Mouse (Mus musculus): ENCODE results near the gene Trim46. TPM values are rescaled to one million over a fixed set of nuclear protein-coding genes. Genes with fewer than 3 reads are reported as not detected.

The Trim46 gene
- polyA plus RNA-seq, 2 experiments = 0.05 to 0.29 TPM

DNA sequence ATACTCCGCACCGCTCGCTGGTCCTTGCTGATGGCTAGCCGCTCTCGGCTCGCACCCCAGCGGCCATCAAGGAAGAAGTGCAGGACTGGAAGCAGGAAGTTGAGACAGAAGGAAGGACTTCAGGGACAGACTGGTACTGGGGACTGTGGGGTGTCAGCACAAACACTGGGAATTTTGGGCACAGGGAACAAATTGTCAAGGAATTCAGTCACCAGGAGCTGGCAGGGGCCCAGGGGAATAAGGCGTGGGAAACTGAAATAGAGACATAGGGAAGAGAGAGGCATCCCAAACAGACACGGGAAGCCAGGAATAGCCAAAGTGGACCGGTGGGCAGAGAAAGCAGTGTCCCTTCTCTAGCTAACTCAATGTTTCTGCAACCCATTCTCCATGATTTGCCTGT lies 9.6 kb downstream of the Trim46 start:
- Histone ChIP-seq H3K4me1 (replicated peaks; ENCODE audit: control insufficient read depth in 2 of 2, insufficient read depth in 2 of 2, low read length in 1 of 2) (no peaks in the 10 kb centered on the region), H3K9me3 (ENCODE audit: control insufficient read depth, low read length) (no peaks in the 10 kb centered on the region), H3K4me3 (ENCODE audit: insufficient read depth in 1 of 2, low read depth in 2 of 2, low read length in 2 of 2) (no peak overlapping the region), H3K4me2 (ENCODE audit: low read depth) (no peak overlapping the region), H3K9ac (replicated peaks) (no peak overlapping the region), H3K36me3 (replicated peaks; ENCODE audit: control insufficient read depth, insufficient read depth, low read depth) (no peaks in the 10 kb centered on the region), H3K27me3 (ENCODE audit: control insufficient read depth, insufficient read depth, low read length) (no peaks in the 10 kb centered on the region), H3K27ac (no peak overlapping the region)
- no peak for TF ChIP-seq EP300 (IDR thresholded peaks at IDR 0.05; ENCODE audit: low read depth)
- TF ChIP-seq CTCF (IDR thresholded peaks at IDR 0.05; ENCODE audit: low read depth) = no peak
- DNase-seq (ENCODE audit: low read depth in 3 of 3, low spot score in 3 of 3) (no peak), ATAC-seq (ENCODE audit: insufficient read depth) (no peak)
- WGBS (ENCODE audit: insufficient replicate concordance) = 78% methylated on average over 10 of the region's 10 CpGs

DNA sequence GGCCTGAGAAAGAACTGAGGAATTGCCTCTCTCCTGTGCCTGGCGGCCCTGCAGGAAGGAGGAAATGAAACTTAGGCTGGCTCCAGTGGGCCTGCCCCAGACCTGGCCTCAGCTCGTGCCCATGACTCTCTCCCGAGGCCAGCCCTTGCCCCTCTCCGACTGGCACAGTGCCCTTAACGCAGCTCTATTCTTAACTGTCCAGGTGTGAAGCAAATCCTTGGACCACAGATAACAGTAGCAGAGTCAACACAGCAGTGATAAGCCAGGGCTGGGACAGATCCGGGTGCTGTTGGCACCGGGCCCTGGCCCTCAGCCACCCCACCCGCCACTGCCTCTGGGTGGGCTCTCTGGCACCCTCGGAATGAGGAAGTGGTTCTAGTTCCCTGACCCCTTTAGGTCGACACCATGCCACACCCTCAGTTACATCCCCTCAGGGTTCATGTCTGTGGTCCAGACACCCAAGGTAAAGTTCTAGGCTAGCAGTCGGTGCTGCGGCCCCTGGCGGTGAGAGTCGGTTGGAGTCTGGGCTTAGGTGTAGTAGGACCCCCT lies 12.5 kb downstream of the Trim46 start:
- H3K36me3 ChIP-seq (replicated peaks; ENCODE audit: control insufficient read depth, insufficient read depth, low read depth) = no peaks in the 10 kb centered on the region
- H3K9ac ChIP-seq (replicated peaks) = no peak overlapping the region
- no peak for DNase-seq (ENCODE audit: low read depth in 3 of 3, low spot score in 3 of 3)
- no peak for TF ChIP-seq CTCF (IDR thresholded peaks at IDR 0.05; ENCODE audit: low read depth)
- TF ChIP-seq EP300 (IDR thresholded peaks at IDR 0.05; ENCODE audit: low read depth) = no peak
- no peak overlapping the region for H3K27ac ChIP-seq
- ATAC-seq (ENCODE audit: insufficient read depth) = no peak
- peaks cover 7% of the 10 kb centered on the region; the same call in 1 of the 2 replicates for H3K27me3 ChIP-seq (ENCODE audit: control insufficient read depth, insufficient read depth, low read length)
- H3K4me2 ChIP-seq (ENCODE audit: low read depth) = no peak overlapping the region
- H3K4me3 ChIP-seq (ENCODE audit: insufficient read depth in 1 of 2, low read depth in 2 of 2, low read length in 2 of 2) = no peak overlapping the region
- H3K9me3 ChIP-seq (ENCODE audit: control insufficient read depth, low read length) = no peaks in the 10 kb centered on the region
- WGBS (ENCODE audit: insufficient replicate concordance) = 40% methylated on average over 14 of the region's 14 CpGs
- no peaks in the 10 kb centered on the region for H3K4me1 ChIP-seq (replicated peaks; ENCODE audit: control insufficient read depth in 2 of 2, insufficient read depth in 2 of 2, low read length in 1 of 2)

DNA sequence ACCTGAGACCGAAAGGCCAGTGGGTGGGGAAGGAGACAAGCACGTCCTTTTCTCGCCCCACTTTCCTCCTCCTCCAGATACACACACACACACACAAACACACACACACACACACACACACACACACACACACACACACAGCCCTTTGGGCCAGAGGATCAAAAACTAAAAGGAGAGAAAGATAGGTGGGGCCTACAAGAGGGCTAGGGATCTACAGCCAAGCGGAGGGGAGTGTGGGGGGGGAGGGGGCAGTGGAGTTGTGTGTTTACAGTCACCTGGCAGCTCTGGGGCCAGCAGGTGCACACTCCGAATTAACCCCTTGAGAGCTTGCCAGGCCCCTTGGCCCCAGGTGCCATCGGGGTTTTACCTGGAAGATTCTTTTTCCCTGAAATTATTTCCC lies 13.5 kb downstream of the Trim46 start:
- no peak overlapping the region for H3K27ac ChIP-seq
- peaks cover 0 to 4% of the 10 kb centered on the region in 2 experiments; a peak in 1 of 4 replicates for H3K4me1 ChIP-seq (replicated peaks; ENCODE audit: control insufficient read depth in 2 of 2, insufficient read depth in 2 of 2, low read length in 1 of 2)
- H3K4me3 ChIP-seq (ENCODE audit: insufficient read depth in 1 of 2, low read depth in 2 of 2, low read length in 2 of 2) = no peak overlapping the region
- no peaks in the 10 kb centered on the region for H3K36me3 ChIP-seq (replicated peaks; ENCODE audit: control insufficient read depth, insufficient read depth, low read depth)
- 64% methylated on average over 6 of the region's 6 CpGs for WGBS (ENCODE audit: insufficient replicate concordance)
- peaks cover 11% of the 10 kb centered on the region for H3K27me3 ChIP-seq (ENCODE audit: control insufficient read depth, insufficient read depth, low read length)
- ATAC-seq (ENCODE audit: insufficient read depth) (no peak), DNase-seq (ENCODE audit: low read depth in 3 of 3, low spot score in 3 of 3) (no peak)
- H3K9me3 ChIP-seq (ENCODE audit: control insufficient read depth, low read length) = no peaks in the 10 kb centered on the region
- H3K9ac ChIP-seq (replicated peaks) = no peak overlapping the region
- TF ChIP-seq EP300 (IDR thresholded peaks at IDR 0.05; ENCODE audit: low read depth) = no peak
- no peak for TF ChIP-seq CTCF (IDR thresholded peaks at IDR 0.05; ENCODE audit: low read depth)
- no peak overlapping the region for H3K4me2 ChIP-seq (ENCODE audit: low read depth)

DNA sequence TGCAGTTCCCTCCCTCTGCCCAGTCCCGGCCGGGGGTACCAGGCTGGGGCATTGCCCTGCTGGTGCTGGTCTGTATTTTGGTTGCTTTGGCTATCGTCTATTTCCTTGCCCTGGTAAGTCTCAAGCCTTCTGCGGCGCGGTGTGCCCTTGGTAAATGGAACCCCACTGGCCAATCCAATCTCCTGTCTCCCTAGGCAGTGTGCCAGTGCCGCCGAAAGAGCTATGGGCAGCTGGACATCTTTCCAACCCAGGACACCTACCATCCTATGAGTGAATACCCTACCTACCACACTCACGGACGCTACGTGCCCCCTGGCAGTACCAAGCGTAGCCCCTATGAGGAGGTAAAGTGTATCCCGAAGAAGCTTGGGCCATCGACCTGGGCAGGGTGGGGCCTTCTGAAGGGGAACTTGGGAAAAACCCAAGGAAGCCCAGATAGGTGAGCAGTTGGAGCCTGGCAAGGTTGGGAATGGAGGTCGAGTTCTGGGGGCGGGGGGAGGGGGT lies 14.3 kb downstream of the Trim46 start:
- ATAC-seq (ENCODE audit: insufficient read depth) (no peak), DNase-seq (ENCODE audit: low read depth in 3 of 3, low spot score in 3 of 3) (no peak)
- Histone ChIP-seq H3K4me2 (ENCODE audit: low read depth) (no peak overlapping the region), H3K9me3 (ENCODE audit: control insufficient read depth, low read length) (no peaks in the 10 kb centered on the region), H3K4me1 (replicated peaks; ENCODE audit: control insufficient read depth in 2 of 2, insufficient read depth in 2 of 2, low read length in 1 of 2) (peaks cover 0 to 5% of the 10 kb centered on the region in 2 experiments; a peak in 1 of 4 replicates), H3K27ac (no peak overlapping the region), H3K9ac (replicated peaks) (no peak overlapping the region), H3K27me3 (ENCODE audit: control insufficient read depth, insufficient read depth, low read length) (peaks cover 19% of the 10 kb centered on the region), H3K4me3 (ENCODE audit: insufficient read depth in 1 of 2, low read depth in 2 of 2, low read length in 2 of 2) (no peak overlapping the region), H3K36me3 (replicated peaks; ENCODE audit: control insufficient read depth, insufficient read depth, low read depth) (no peaks in the 10 kb centered on the region)
- 57% methylated on average over 16 of the region's 16 CpGs for WGBS (ENCODE audit: insufficient replicate concordance)
- TF ChIP-seq CTCF (IDR thresholded peaks at IDR 0.05; ENCODE audit: low read depth) (no peak), EP300 (IDR thresholded peaks at IDR 0.05; ENCODE audit: low read depth) (no peak)

DNA sequence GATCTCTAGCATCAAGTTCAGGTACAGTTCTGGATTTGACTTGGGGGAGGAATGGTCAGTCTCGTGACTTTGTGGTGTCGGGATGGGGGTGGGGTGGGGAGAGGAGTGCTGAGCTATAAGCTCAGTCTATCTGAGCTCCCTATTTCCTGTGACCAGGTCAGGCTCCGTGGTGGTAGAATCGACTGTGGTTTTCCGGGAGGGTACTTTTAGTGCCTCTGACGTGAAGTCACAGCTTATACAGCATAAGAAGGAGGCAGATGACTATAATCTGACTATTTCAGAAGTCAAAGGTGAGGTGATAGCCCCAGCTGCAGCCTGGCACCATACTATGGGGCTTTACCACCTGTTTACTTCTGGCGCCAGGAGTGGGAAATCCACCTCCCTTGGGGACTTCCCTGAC lies 14.8 kb downstream of the Trim46 start:
- H3K4me2 ChIP-seq (ENCODE audit: low read depth) = no peak overlapping the region
- H3K4me1 ChIP-seq (replicated peaks; ENCODE audit: control insufficient read depth in 2 of 2, insufficient read depth in 2 of 2, low read length in 1 of 2) = peaks cover 0 to 5% of the 10 kb centered on the region in 2 experiments; a peak in 1 of 4 replicates
- no peak for TF ChIP-seq EP300 (IDR thresholded peaks at IDR 0.05; ENCODE audit: low read depth)
- TF ChIP-seq CTCF (IDR thresholded peaks at IDR 0.05; ENCODE audit: low read depth) = no peak
- H3K27ac ChIP-seq = no peak overlapping the region
- H3K9ac ChIP-seq (replicated peaks) = no peak overlapping the region
- ATAC-seq (ENCODE audit: insufficient read depth) (no peak), DNase-seq (ENCODE audit: low read depth in 3 of 3, low spot score in 3 of 3) (no peak)
- WGBS (ENCODE audit: insufficient replicate concordance) = 10% methylated on average over 7 of the region's 7 CpGs
- H3K9me3 ChIP-seq (ENCODE audit: control insufficient read depth, low read length) = no peaks in the 10 kb centered on the region
- no peak overlapping the region for H3K4me3 ChIP-seq (ENCODE audit: insufficient read depth in 1 of 2, low read depth in 2 of 2, low read length in 2 of 2)
- H3K36me3 ChIP-seq (replicated peaks; ENCODE audit: control insufficient read depth, insufficient read depth, low read depth) = no peaks in the 10 kb centered on the region
- peaks cover 23% of the 10 kb centered on the region for H3K27me3 ChIP-seq (ENCODE audit: control insufficient read depth, insufficient read depth, low read length)

All from liver, embryonic 14.5 days (tissue).